Mouse (Mus musculus): Measurements from ENCODE around the gene Cox17. TPM values are rescaled to one million over a fixed set of nuclear protein-coding genes. Genes with fewer than 3 reads are reported as not detected.
A peak's percentile ranks its signal among the peaks of the same experiment; 100 is the strongest.

The Cox17 gene
- polyA plus RNA-seq, 1 experiment from 2014 or later: 88.1 TPM

- H3K36me3 ChIP-seq (ENCODE audit: control insufficient read depth, insufficient read depth, low read length): peaks cover 34% of the 10 kb centered on the region
- no peaks in the 10 kb centered on the region for H3K9me3 ChIP-seq (ENCODE audit: control insufficient read depth, low read length)
- no peak overlapping the region for H3K27ac ChIP-seq (replicated peaks; ENCODE audit: low read depth, low read length)
- peaks cover 2% of the 10 kb centered on the region for H3K4me1 ChIP-seq (ENCODE audit: control insufficient read depth, insufficient read depth, low read length)
- ATAC-seq (ENCODE audit: low FRiP score, low TSS enrichment) (no peak), DNase-seq (no peak)
- H3K4me2 ChIP-seq (ENCODE audit: low read length): no peak overlapping the region
- H3K9ac ChIP-seq (replicated peaks; ENCODE audit: low read length): no peak overlapping the region
- H3K4me3 ChIP-seq (replicated peaks; ENCODE audit: low read depth, low read length): no peak overlapping the region
- no peaks in the 10 kb centered on the region for H3K27me3 ChIP-seq (ENCODE audit: control insufficient read depth, insufficient read depth, low read length)
Measured at GRCm38 (mm10) chr16:38352851-38353250, 6.1 kb downstream of the Cox17 start.

DNA sequence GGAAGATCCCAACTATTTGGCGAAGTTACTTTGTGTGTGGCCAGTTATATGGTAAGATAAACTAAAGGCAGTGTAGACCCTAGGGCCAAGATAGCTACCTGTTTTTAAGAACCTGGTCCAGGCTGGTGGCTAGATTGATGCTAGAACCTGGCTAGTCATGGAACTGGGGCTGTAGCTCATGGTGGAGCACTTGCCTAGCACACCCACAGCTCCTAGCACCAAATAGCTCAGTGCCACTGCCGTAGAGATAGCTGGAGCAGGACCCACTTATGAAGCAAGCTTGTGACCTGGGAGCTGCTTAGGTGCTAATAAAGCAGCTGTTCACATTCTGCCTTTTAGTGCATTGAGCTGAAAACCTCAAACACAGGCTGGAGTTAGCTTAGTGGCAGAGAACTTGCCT, 6.9 kb downstream of the Cox17 start:
- Histone ChIP-seq H3K9ac (replicated peaks; ENCODE audit: low read length) (no peak overlapping the region), H3K4me3 (replicated peaks; ENCODE audit: low read depth, low read length) (no peak overlapping the region), H3K4me1 (ENCODE audit: control insufficient read depth, insufficient read depth, low read length) (no peaks in the 10 kb centered on the region), H3K27me3 (ENCODE audit: control insufficient read depth, insufficient read depth, low read length) (no peaks in the 10 kb centered on the region), H3K27ac (replicated peaks; ENCODE audit: low read depth, low read length) (no peak overlapping the region), H3K36me3 (ENCODE audit: control insufficient read depth, insufficient read depth, low read length) (peaks cover 34% of the 10 kb centered on the region), H3K9me3 (ENCODE audit: control insufficient read depth, low read length) (no peaks in the 10 kb centered on the region), H3K4me2 (ENCODE audit: low read length) (no peak overlapping the region)
- DNase-seq (no peak), ATAC-seq (ENCODE audit: low FRiP score, low TSS enrichment) (no peak)
- WGBS: 93% methylated on average over 2 of the region's 2 CpGs

DNA sequence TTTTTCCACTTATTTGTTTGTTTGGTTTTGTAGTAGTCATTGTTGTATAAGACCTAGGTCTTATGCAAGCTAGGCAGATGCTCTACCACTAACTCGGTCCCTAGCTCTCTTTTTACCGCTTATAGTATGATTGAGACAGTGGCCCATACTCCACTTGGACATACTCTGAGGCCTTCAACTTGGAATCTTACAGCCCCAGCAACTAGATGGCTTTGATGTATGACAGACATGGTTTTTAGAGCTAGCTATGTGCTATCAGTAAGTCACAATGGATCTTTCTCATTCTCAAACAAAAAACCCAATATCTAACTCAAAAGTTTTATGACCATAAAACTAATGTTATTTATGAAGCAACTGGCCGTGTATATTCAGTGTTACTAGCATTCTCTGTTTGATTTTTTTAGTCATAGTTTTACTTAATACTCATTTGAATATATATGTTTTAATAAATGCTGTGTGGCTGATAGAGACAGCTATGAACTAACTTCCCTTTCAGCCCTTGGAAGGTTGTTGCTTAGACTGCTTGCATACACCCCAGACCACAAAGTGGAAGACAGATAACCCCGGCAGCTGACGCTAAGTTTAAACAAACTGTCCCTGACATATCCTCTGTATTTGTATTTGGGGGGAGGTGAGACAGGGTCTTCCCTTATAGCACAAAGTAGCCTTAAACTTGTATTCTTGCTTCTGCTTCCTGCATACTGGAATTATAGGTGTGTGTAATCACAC, 7.6 kb downstream of the Cox17 start:
- Histone ChIP-seq H3K36me3 (ENCODE audit: control insufficient read depth, insufficient read depth, low read length) (peaks cover 32% of the 10 kb centered on the region), H3K9ac (replicated peaks; ENCODE audit: low read length) (no peak overlapping the region), H3K4me3 (replicated peaks; ENCODE audit: low read depth, low read length) (no peak overlapping the region), H3K9me3 (ENCODE audit: control insufficient read depth, low read length) (no peaks in the 10 kb centered on the region), H3K4me2 (ENCODE audit: low read length) (no peak overlapping the region), H3K27ac (replicated peaks; ENCODE audit: low read depth, low read length) (no peak overlapping the region), H3K4me1 (ENCODE audit: control insufficient read depth, insufficient read depth, low read length) (no peaks in the 10 kb centered on the region), H3K27me3 (ENCODE audit: control insufficient read depth, insufficient read depth, low read length) (no peaks in the 10 kb centered on the region)
- no peak for DNase-seq
- no peak for ATAC-seq (ENCODE audit: low FRiP score, low TSS enrichment)
- 93% methylated on average over 5 of the region's 5 CpGs for WGBS

GRCm38 (mm10) chr16:38358256-38358812, 11.5 kb downstream of the Cox17 start:
- ATAC-seq (ENCODE audit: low FRiP score, low TSS enrichment) (no peak), DNase-seq (no peak)
- H3K27ac ChIP-seq (replicated peaks; ENCODE audit: low read depth, low read length): no peak overlapping the region
- no peaks in the 10 kb centered on the region for H3K9me3 ChIP-seq (ENCODE audit: control insufficient read depth, low read length)
- H3K4me3 ChIP-seq (replicated peaks; ENCODE audit: low read depth, low read length): no peak overlapping the region
- H3K4me2 ChIP-seq (ENCODE audit: low read length): no peak overlapping the region
- no peaks in the 10 kb centered on the region for H3K36me3 ChIP-seq (ENCODE audit: control insufficient read depth, insufficient read depth, low read length)
- WGBS: 90% methylated on average over 6 of the region's 6 CpGs
- no peaks in the 10 kb centered on the region for H3K27me3 ChIP-seq (ENCODE audit: control insufficient read depth, insufficient read depth, low read length)
- no peak overlapping the region for H3K9ac ChIP-seq (replicated peaks; ENCODE audit: low read length)
- 0 out of 2 replicates have a peak, but pooled peaks cover 2% of the 10 kb centered on the region for H3K4me1 ChIP-seq (ENCODE audit: control insufficient read depth, insufficient read depth, low read length)

DNA sequence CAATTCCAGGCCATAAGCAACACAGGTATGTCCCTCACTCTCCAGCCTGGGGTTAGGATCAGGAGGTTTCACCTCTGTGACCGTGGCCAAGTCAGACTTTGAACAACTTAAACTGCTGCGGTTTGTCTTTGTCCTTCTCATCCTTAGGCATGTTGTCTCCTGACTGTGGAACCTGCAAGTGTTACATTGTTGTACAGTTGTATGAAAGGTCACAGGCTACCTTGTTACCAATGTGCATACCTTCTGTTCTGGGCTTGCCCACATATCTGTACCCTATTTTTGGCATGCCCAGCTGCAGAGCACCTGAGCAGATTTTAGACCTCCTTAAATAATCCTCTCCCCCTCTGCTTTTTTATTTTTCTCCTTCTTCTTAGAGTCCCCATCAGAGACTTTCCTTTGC, 12.4 kb downstream of the Cox17 start:
- 95% methylated on average over 2 of the region's 2 CpGs for WGBS
- H3K9ac ChIP-seq (replicated peaks; ENCODE audit: low read length): no peak overlapping the region
- H3K27ac ChIP-seq (replicated peaks; ENCODE audit: low read depth, low read length): no peak overlapping the region
- H3K4me3 ChIP-seq (replicated peaks; ENCODE audit: low read depth, low read length): no peak overlapping the region
- H3K36me3 ChIP-seq (ENCODE audit: control insufficient read depth, insufficient read depth, low read length): no peaks in the 10 kb centered on the region
- no peak overlapping the region for H3K4me2 ChIP-seq (ENCODE audit: low read length)
- DNase-seq (no peak), ATAC-seq (ENCODE audit: low FRiP score, low TSS enrichment) (no peak)
- H3K4me1 ChIP-seq (ENCODE audit: control insufficient read depth, insufficient read depth, low read length): 0 out of 2 replicates have a peak, but pooled peaks cover 2% of the 10 kb centered on the region
- no peaks in the 10 kb centered on the region for H3K27me3 ChIP-seq (ENCODE audit: control insufficient read depth, insufficient read depth, low read length)
- no peaks in the 10 kb centered on the region for H3K9me3 ChIP-seq (ENCODE audit: control insufficient read depth, low read length)

- no peaks in the 10 kb centered on the region for H3K27me3 ChIP-seq (ENCODE audit: control insufficient read depth, insufficient read depth, low read length)
- 0 out of 2 replicates have a peak, but pooled peaks cover 2% of the 10 kb centered on the region for H3K4me1 ChIP-seq (ENCODE audit: control insufficient read depth, insufficient read depth, low read length)
- no peaks in the 10 kb centered on the region for H3K9me3 ChIP-seq (ENCODE audit: control insufficient read depth, low read length)
- no peak for ATAC-seq (ENCODE audit: low FRiP score, low TSS enrichment)
- H3K36me3 ChIP-seq (ENCODE audit: control insufficient read depth, insufficient read depth, low read length): no peaks in the 10 kb centered on the region
- H3K4me2 ChIP-seq (ENCODE audit: low read length): no peak overlapping the region
- DNase-seq: no peak
- no peak overlapping the region for H3K9ac ChIP-seq (replicated peaks; ENCODE audit: low read length)
- no peak overlapping the region for H3K27ac ChIP-seq (replicated peaks; ENCODE audit: low read depth, low read length)
- no peak overlapping the region for H3K4me3 ChIP-seq (replicated peaks; ENCODE audit: low read depth, low read length)
- 79% methylated on average over 3 of the region's 3 CpGs for WGBS
Measured at GRCm38 (mm10) chr16:38359857-38360256, 13.1 kb downstream of the Cox17 start.

DNA sequence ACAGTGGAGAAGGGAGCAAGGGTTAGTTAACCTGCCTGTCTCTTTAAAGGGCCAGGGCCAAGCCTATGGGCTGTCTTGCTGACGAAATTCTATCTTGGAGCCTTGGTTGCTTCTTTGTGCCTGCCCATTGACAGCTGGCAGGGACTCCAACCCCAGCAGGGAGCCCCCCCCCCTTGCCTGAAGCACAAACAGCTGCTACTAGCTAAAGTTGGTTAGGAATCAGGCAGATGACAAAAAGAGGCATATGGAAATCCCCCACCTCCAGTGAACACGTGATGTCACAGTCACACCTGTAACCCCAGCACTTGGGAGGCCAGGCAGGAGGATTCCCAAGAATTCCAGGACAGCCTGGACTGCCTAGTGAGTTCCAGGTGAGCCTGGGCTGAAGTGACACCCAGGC, 13.5 kb downstream of the Cox17 start:
- H3K27me3 ChIP-seq (ENCODE audit: control insufficient read depth, insufficient read depth, low read length): no peaks in the 10 kb centered on the region
- no peak overlapping the region for H3K9ac ChIP-seq (replicated peaks; ENCODE audit: low read length)
- no peaks in the 10 kb centered on the region for H3K36me3 ChIP-seq (ENCODE audit: control insufficient read depth, insufficient read depth, low read length)
- WGBS: 10% methylated on average over 2 of the region's 2 CpGs
- H3K27ac ChIP-seq (replicated peaks; ENCODE audit: low read depth, low read length): no peak overlapping the region
- DNase-seq (peak; percentile 32), ATAC-seq (ENCODE audit: low FRiP score, low TSS enrichment) (no peak)
- H3K4me1 ChIP-seq (ENCODE audit: control insufficient read depth, insufficient read depth, low read length): 0 out of 2 replicates have a peak, but pooled peaks cover 2% of the 10 kb centered on the region
- no peak overlapping the region for H3K4me3 ChIP-seq (replicated peaks; ENCODE audit: low read depth, low read length)
- H3K4me2 ChIP-seq (ENCODE audit: low read length): no peak overlapping the region
- no peaks in the 10 kb centered on the region for H3K9me3 ChIP-seq (ENCODE audit: control insufficient read depth, low read length)

GRCm38 (mm10) chr16:38361933-38362332, 15.1 kb downstream of the Cox17 start, which contains the start of gene Popdc2:
Popdc2 (plus strand) TSS chr16:38362209.
- ATAC-seq (ENCODE audit: low FRiP score, low TSS enrichment) (no peak), DNase-seq (no peak)
- H3K4me1 ChIP-seq (ENCODE audit: control insufficient read depth, insufficient read depth, low read length): 0 out of 2 replicates have a peak, but pooled peaks cover 2% of the 10 kb centered on the region
- H3K9ac ChIP-seq (replicated peaks; ENCODE audit: low read length): no peak within 1 kb of the TSS
- no peaks in the 10 kb centered on the region for H3K9me3 ChIP-seq (ENCODE audit: control insufficient read depth, low read length)
- H3K4me2 ChIP-seq (ENCODE audit: low read length): no peak within 1 kb of the TSS
- WGBS: 74% methylated on average over 10 of the region's 10 CpGs
- no peak within 1 kb of the TSS for H3K4me3 ChIP-seq (replicated peaks; ENCODE audit: low read depth, low read length)
- H3K27ac ChIP-seq (replicated peaks; ENCODE audit: low read depth, low read length): no peak within 1 kb of the TSS
- H3K36me3 ChIP-seq (ENCODE audit: control insufficient read depth, insufficient read depth, low read length): no peaks in the 10 kb centered on the region
- no peaks in the 10 kb centered on the region for H3K27me3 ChIP-seq (ENCODE audit: control insufficient read depth, insufficient read depth, low read length)

Measured in midbrain, embryonic 14.5 days (tissue).